Mouse (Mus musculus) CH12.LX (cell line): ENCODE measurements around the gene Ahnak.

Experiments used
- CHD2 ChIP-seq: IDR thresholded peaks from 2 replicates; pipeline ENCODE4 v1.6.1; 2011; ENCODE audit warnings: low read length, improper control_type of control experiment
- CTCF ChIP-seq, 2 experiments: IDR thresholded peaks in 1 of 2; conservative IDR thresholded peaks in 1 of 2; 2 replicates each; pipeline ENCODE4 v1.5.1; 2011 to 2012; ENCODE audit warnings: low read depth in 2 of 2, low read length in 2 of 2, improper control_type of control experiment in 1 of 2, inconsistent platforms in 1 of 2, mild to moderate bottlenecking in 1 of 2, moderate library complexity in 1 of 2
- EP300 ChIP-seq: IDR thresholded peaks from 2 replicates; pipeline ENCODE4 v1.6.1; 2011; ENCODE audit warnings: low read length, improper control_type of control experiment
- JUND ChIP-seq: conservative IDR thresholded peaks from 2 replicates; pipeline ENCODE4 v1.6.1; 2011; ENCODE audit warnings: low read depth, low read length, improper control_type of control experiment
- MAZ ChIP-seq: IDR thresholded peaks from 2 replicates; pipeline ENCODE4 v1.6.1; 2012; ENCODE audit warnings: low read depth, mild to moderate bottlenecking, inconsistent platforms, low read length, improper control_type of control experiment, moderate library complexity
- MXI1 ChIP-seq: IDR thresholded peaks from 2 replicates; pipeline ENCODE4 v1.6.1; 2011; ENCODE audit warnings: mild to moderate bottlenecking, low read depth, low read length, improper control_type of control experiment
- POLR2A ChIP-seq: IDR thresholded peaks from 2 replicates; pipeline ENCODE4 v1.6.1; 2011; ENCODE audit warnings: low read depth, mild to moderate bottlenecking, improper control_type of control experiment, low read length
- RCOR1 ChIP-seq: conservative IDR thresholded peaks from 2 replicates; pipeline ENCODE4 v1.6.1; 2012; ENCODE audit warnings: low read depth, mild to moderate bottlenecking, inconsistent platforms, low read length, improper control_type of control experiment
- USF1 ChIP-seq: IDR thresholded peaks from 2 replicates; pipeline ENCODE4 v1.6.1; 2014; ENCODE audit warnings: low read depth, mild to moderate bottlenecking, inconsistent platforms, low read length, improper control_type of control experiment
- USF2 ChIP-seq: conservative IDR thresholded peaks from 2 replicates; pipeline ENCODE4 v1.6.1; 2011; ENCODE audit warnings: low read depth, low read length, improper control_type of control experiment

- TF ChIP-seq EP300 (no peak), CTCF (conservative IDR thresholded peaks at IDR 0.05 in 1 of 2, IDR thresholded peaks at IDR 0.05 in 1 of 2; ENCODE audit: low read depth in 2 of 2, low read length in 2 of 2) (no peak), CHD2 (no peak), USF2 (no peak), POLR2A (no peak), MXI1 (no peak), RCOR1 (no peak), MAZ (no peak), JUND (no peak), USF1 (no peak)
Measured at GRCm38 (mm10) chr19:9119655-9120425, 130.8 kb downstream of the Ahnak start.
